In the genomic region with DNA sequence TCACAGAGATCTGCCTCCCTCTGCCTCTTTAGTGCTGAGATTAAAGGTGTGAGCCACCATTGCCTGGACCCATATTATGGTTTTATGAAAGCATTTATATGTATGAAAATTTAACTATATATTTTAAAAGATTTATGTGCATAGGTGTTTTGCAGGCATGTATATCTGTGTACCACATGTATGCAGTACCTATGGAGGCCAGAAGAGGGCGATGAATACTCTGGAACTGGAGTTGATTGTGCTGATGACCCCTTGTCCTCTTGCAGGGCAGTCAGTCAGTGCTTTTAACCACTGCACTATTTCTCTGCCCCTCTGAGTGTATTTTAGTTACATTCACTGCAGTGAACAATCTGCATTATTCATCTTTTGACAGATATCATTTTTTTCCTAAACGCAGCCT, we compare ENCODE assay signal across 9 mouse cellular contexts. TPM values are rescaled to one million over a fixed set of nuclear protein-coding genes. Genes with fewer than 3 reads are reported as not detected.
DNase-seq lines count a peak whose midpoint lies in the region; ATAC-seq and TF ChIP-seq lines count a peak whose summit lies in the region.
"Had no signal": no experiment of that assay in that cellular context is flagged by ENCODE, and none has a peak within 500 bp of the region (broad histone marks: within the 10 kb centered on the region; RNA-seq: fewer than 3 reads in every experiment).

No protein-coding gene starts in this region.

- H3K27me3 ChIP-seq in midbrain, embryonic 14.5 days (ENCODE audit: control insufficient read depth, insufficient read depth, low read length), result no peaks in the 10 kb centered on the region
- no peaks in the 10 kb centered on the region for H3K27me3 ChIP-seq in midbrain, embryonic 16.5 days (ENCODE audit: control insufficient read depth, insufficient read depth, low read depth, low read length)
- H3K27me3 ChIP-seq in cerebellum, adult 2 months (ENCODE audit: control insufficient read depth, insufficient read depth, low read length), result no peaks in the 10 kb centered on the region
- no peaks in the 10 kb centered on the region for H3K27me3 ChIP-seq in hindbrain, postnatal 0 days (ENCODE audit: insufficient read depth, low read length)
- no peaks in the 10 kb centered on the region for H3K27me3 ChIP-seq in splenic B cell, adult 2 months (ENCODE audit: control insufficient read depth, insufficient read depth, low read length, poor library complexity, severe bottlenecking)
- H3K27me3 ChIP-seq: heart, embryonic 15.5 days had no signal

- H3K27ac ChIP-seq in midbrain, embryonic 14.5 days (replicated peaks; ENCODE audit: low read depth, low read length), result no peak overlapping the region
- H3K27ac ChIP-seq in midbrain, embryonic 16.5 days (ENCODE audit: low read length), result no peak overlapping the region
- H3K27ac ChIP-seq in cerebellum, adult 2 months (ENCODE audit: insufficient read depth, low read length), result no peak overlapping the region
- H3K27ac ChIP-seq in hindbrain, postnatal 0 days, result no peak overlapping the region
- H3K27ac ChIP-seq: heart, embryonic 15.5 days had no signal

- H3K9ac ChIP-seq in midbrain, embryonic 14.5 days (replicated peaks; ENCODE audit: low read length), result no peak overlapping the region
- H3K9ac ChIP-seq in midbrain, embryonic 16.5 days (ENCODE audit: low read depth, low read length), result no peak overlapping the region
- H3K9ac ChIP-seq in hindbrain, postnatal 0 days (replicated peaks; ENCODE audit: low read length), result no peak overlapping the region
- H3K9ac ChIP-seq: heart, embryonic 15.5 days had no signal

- H3K9me3 ChIP-seq in midbrain, embryonic 14.5 days (ENCODE audit: control insufficient read depth, low read length), result no peaks in the 10 kb centered on the region
- H3K9me3 ChIP-seq in midbrain, embryonic 16.5 days (replicated peaks; ENCODE audit: control insufficient read depth, low read length, poor library complexity, severe bottlenecking), result no peaks in the 10 kb centered on the region
- H3K9me3 ChIP-seq in hindbrain, postnatal 0 days (ENCODE audit: low read length), result no peaks in the 10 kb centered on the region
- H3K9me3 ChIP-seq: heart, embryonic 15.5 days had no signal

- DNase-seq in adrenal gland, adult 18-20 months (ENCODE audit: low spot score in 2 of 2), result peak; percentile 50 to 66
- no peak for DNase-seq in adrenal gland, adult 8-10 months
- peak; percentile 69 for DNase-seq in midbrain, embryonic 14.5 days
- peak; percentile 45 to 58 for DNase-seq in cerebellum, adult 2 months
- peak; percentile 70 for DNase-seq in hindbrain, postnatal 0 days (ENCODE audit: low spot score)
- DNase-seq in lung, adult 18-20 months, result peak; percentile 31 to 65
- peak; percentile 83 for DNase-seq in splenic B cell, adult 2 months (ENCODE audit: low read depth, low spot score)

- 45% methylated on average over 2 of the region's 2 CpGs for WGBS in midbrain, embryonic 14.5 days
- WGBS in midbrain, embryonic 16.5 days, result 50% methylated on average over 2 of the region's 2 CpGs
- WGBS in cerebellum, adult 2 months, result 51% methylated on average over 2 of the region's 2 CpGs
- 46% methylated on average over 2 of the region's 2 CpGs for WGBS in hindbrain, postnatal 0 days

- H3K36me3 ChIP-seq in midbrain, embryonic 14.5 days (ENCODE audit: control insufficient read depth, insufficient read depth, low read length), result no peaks in the 10 kb centered on the region
- no peaks in the 10 kb centered on the region for H3K36me3 ChIP-seq in midbrain, embryonic 16.5 days (ENCODE audit: control insufficient read depth, insufficient read depth, low read length)
- no peaks in the 10 kb centered on the region for H3K36me3 ChIP-seq in hindbrain, postnatal 0 days (ENCODE audit: insufficient read depth, low read length)
- H3K36me3 ChIP-seq in splenic B cell, adult 2 months (ENCODE audit: control insufficient read depth, insufficient read depth, low read length, poor library complexity, severe bottlenecking), result no peaks in the 10 kb centered on the region
- H3K36me3 ChIP-seq: heart, embryonic 15.5 days had no signal

- no peak for ATAC-seq in midbrain, embryonic 14.5 days (ENCODE audit: low FRiP score, low TSS enrichment)
- no peak for ATAC-seq in midbrain, embryonic 16.5 days
- ATAC-seq in hindbrain, postnatal 0 days, result no peak

- no peak overlapping the region for H3K4me3 ChIP-seq in midbrain, embryonic 14.5 days (replicated peaks; ENCODE audit: low read depth, low read length)
- no peak overlapping the region for H3K4me3 ChIP-seq in midbrain, embryonic 16.5 days (ENCODE audit: low read depth, low read length)
- no peak overlapping the region for H3K4me3 ChIP-seq in cerebellum, adult 2 months (replicated peaks; ENCODE audit: insufficient read depth, low read depth, low read length)
- no peak overlapping the region for H3K4me3 ChIP-seq in hindbrain, postnatal 0 days (ENCODE audit: low read length)
- H3K4me3 ChIP-seq: heart, embryonic 15.5 days had no signal

- TF ChIP-seq CTCF in cerebellum, adult 2 months (IDR thresholded peaks at IDR 0.05; ENCODE audit: borderline replicate concordance, insufficient read depth, low read depth, low read length), result peak; percentile 51; the same call in 1 of the 2 replicates
- TF ChIP-seq CTCF in hindbrain, postnatal 0 days (IDR thresholded peaks at IDR 0.05; ENCODE audit: low read depth), result peak; percentile 81

- TF ChIP-seq POLR2A in cerebellum, adult 2 months (IDR thresholded peaks at IDR 0.05; ENCODE audit: borderline replicate concordance, insufficient read depth, low read length), result no peak

- H3K4me2 ChIP-seq in midbrain, embryonic 14.5 days (ENCODE audit: low read length), result no peak overlapping the region
- no peak overlapping the region for H3K4me2 ChIP-seq in midbrain, embryonic 16.5 days (ENCODE audit: low read length)
- no peak overlapping the region for H3K4me2 ChIP-seq in hindbrain, postnatal 0 days (ENCODE audit: low read depth, low read length)
- H3K4me2 ChIP-seq: heart, embryonic 15.5 days had no signal

- no peaks in the 10 kb centered on the region for H3K4me1 ChIP-seq in midbrain, embryonic 14.5 days (ENCODE audit: control insufficient read depth, insufficient read depth, low read length)
- H3K4me1 ChIP-seq in midbrain, embryonic 16.5 days (ENCODE audit: control insufficient read depth, insufficient read depth, low read length), result no peaks in the 10 kb centered on the region
- no peaks in the 10 kb centered on the region for H3K4me1 ChIP-seq in cerebellum, adult 2 months (ENCODE audit: control insufficient read depth, insufficient read depth, low read length)
- no peaks in the 10 kb centered on the region for H3K4me1 ChIP-seq in hindbrain, postnatal 0 days (ENCODE audit: insufficient read depth, low read length)

RNA-seq across cellular contexts. Expression of a gene that starts 8.0 kb away (rescaled TPM):
- 10 to 100 TPM; 45.3 to 52.3 TPM for total RNA-seq in adrenal gland, adult 18-20 months (2021)
- total RNA-seq in adrenal gland, adult 8-10 months (2022), result 10 to 100 TPM; 44.4 to 49.4 (median 48.5) TPM
- 28.1 and 41.7 TPM in 2 replicates for polyA plus RNA-seq in midbrain, embryonic 14.5 days (2014; fragmentation: Nextera tagmentation; extraction: Ambion mirVana)
- polyA plus RNA-seq in midbrain, embryonic 16.5 days (2015; fragmentation: Nextera tagmentation; extraction: Ambion mirVana), result 35.2 and 37.4 TPM in 2 replicates
- 18.4 and 19.6 TPM in 2 replicates for polyA plus RNA-seq in cerebellum, adult 2 months (2012; rRNA removed)
- 46.3 and 51.1 TPM in 2 replicates for total RNA-seq in hindbrain, postnatal 0 days (2014; rRNA removed)
- 20.3 and 22.0 TPM in 2 replicates for polyA plus RNA-seq in hindbrain, postnatal 0 days (2015; fragmentation: Nextera tagmentation; extraction: Ambion mirVana)

RNA-seq across cellular contexts. Expression of a gene that starts 9.8 kb away (rescaled TPM):
- total RNA-seq in adrenal gland, adult 18-20 months (2021), result 10 to 100 TPM in 1 of 2 experiments, not detected in 1; 11.6 TPM
- total RNA-seq in adrenal gland, adult 8-10 months (2022), result 10 to 100 TPM in 3 of 4 experiments, 1 to 10 TPM in 1; 8.7 to 29.0 (median 17.7) TPM
- polyA plus RNA-seq in midbrain, embryonic 14.5 days (2014; fragmentation: Nextera tagmentation; extraction: Ambion mirVana), result 2.1 TPM in 1 of 2 replicates, not detected in the other
- polyA plus RNA-seq in midbrain, embryonic 16.5 days (2015; fragmentation: Nextera tagmentation; extraction: Ambion mirVana), result 5.5 TPM in 1 of 2 replicates, not detected in the other
- polyA plus RNA-seq in cerebellum, adult 2 months (2012; rRNA removed), result not detected in 2 replicates
- not detected in 2 replicates for total RNA-seq in hindbrain, postnatal 0 days (2014; rRNA removed)
- polyA plus RNA-seq in hindbrain, postnatal 0 days (2015; fragmentation: Nextera tagmentation; extraction: Ambion mirVana), result not detected in 2 replicates
- polyA plus RNA-seq: heart, embryonic 15.5 days had no signal

RNA-seq across cellular contexts. Expression of a gene that starts 29.2 kb away (rescaled TPM):
- total RNA-seq in adrenal gland, adult 18-20 months (2021), result 100 to 1,000 TPM; 237 to 275 TPM
- total RNA-seq in adrenal gland, adult 8-10 months (2022), result 100 to 1,000 TPM; 141 to 245 (median 164) TPM
- polyA plus RNA-seq in midbrain, embryonic 14.5 days (2014; fragmentation: Nextera tagmentation; extraction: Ambion mirVana), result 114 and 122 TPM in 2 replicates
- 125 and 131 TPM in 2 replicates for polyA plus RNA-seq in midbrain, embryonic 16.5 days (2015; fragmentation: Nextera tagmentation; extraction: Ambion mirVana)
- 216 and 242 TPM in 2 replicates for polyA plus RNA-seq in cerebellum, adult 2 months (2012; rRNA removed)
- 140 and 157 TPM in 2 replicates for total RNA-seq in hindbrain, postnatal 0 days (2014; rRNA removed)
- polyA plus RNA-seq in hindbrain, postnatal 0 days (2015; fragmentation: Nextera tagmentation; extraction: Ambion mirVana), result 104 and 109 TPM in 2 replicates

RNA-seq across cellular contexts. Expression of a gene that starts 38.3 kb away (rescaled TPM):
- total RNA-seq in adrenal gland, adult 18-20 months (2021), result 10 to 100 TPM; 42.6 to 48.1 TPM
- 10 to 100 TPM; 32.7 to 41.0 (median 38.4) TPM for total RNA-seq in adrenal gland, adult 8-10 months (2022)
- polyA plus RNA-seq in midbrain, embryonic 14.5 days (2014; fragmentation: Nextera tagmentation; extraction: Ambion mirVana), result 73.9 and 100 TPM in 2 replicates
- 74.9 and 79.6 TPM in 2 replicates for polyA plus RNA-seq in midbrain, embryonic 16.5 days (2015; fragmentation: Nextera tagmentation; extraction: Ambion mirVana)
- 34.3 and 38.6 TPM in 2 replicates for polyA plus RNA-seq in cerebellum, adult 2 months (2012; rRNA removed)
- total RNA-seq in hindbrain, postnatal 0 days (2014; rRNA removed), result 29.0 and 51.6 TPM in 2 replicates
- 78.4 and 81.3 TPM in 2 replicates for polyA plus RNA-seq in hindbrain, postnatal 0 days (2015; fragmentation: Nextera tagmentation; extraction: Ambion mirVana)

RNA-seq across cellular contexts. Expression of a gene that starts 52.3 kb away (rescaled TPM):
- total RNA-seq in adrenal gland, adult 18-20 months (2021), result 1 to 10 TPM; 8.2 to 8.7 TPM
- total RNA-seq in adrenal gland, adult 8-10 months (2022), result 10 to 100 TPM in 3 of 4 experiments, 1 to 10 TPM in 1; 8.5 to 13.0 (median 11.6) TPM
- polyA plus RNA-seq in midbrain, embryonic 14.5 days (2014; fragmentation: Nextera tagmentation; extraction: Ambion mirVana), result 19.9 and 20.5 TPM in 2 replicates
- polyA plus RNA-seq in midbrain, embryonic 16.5 days (2015; fragmentation: Nextera tagmentation; extraction: Ambion mirVana), result 14.1 and 15.2 TPM in 2 replicates
- 106 and 114 TPM in 2 replicates for polyA plus RNA-seq in cerebellum, adult 2 months (2012; rRNA removed)
- total RNA-seq in hindbrain, postnatal 0 days (2014; rRNA removed), result 99.6 and 106 TPM in 2 replicates
- polyA plus RNA-seq in hindbrain, postnatal 0 days (2015; fragmentation: Nextera tagmentation; extraction: Ambion mirVana), result 13.2 and 13.5 TPM in 2 replicates
